Mouse (Mus musculus) right cerebral cortex, adult 2 months (tissue): ENCODE results near the gene 2310011J03Rik.

Experiments
- DNase-seq, 2 experiments: peaks; one replicate each; pipeline ENCODE4 v3.0.0; 2021 to 2022; ENCODE audit warnings: low spot score in 2 of 2

Gene 2310011J03Rik

DNA sequence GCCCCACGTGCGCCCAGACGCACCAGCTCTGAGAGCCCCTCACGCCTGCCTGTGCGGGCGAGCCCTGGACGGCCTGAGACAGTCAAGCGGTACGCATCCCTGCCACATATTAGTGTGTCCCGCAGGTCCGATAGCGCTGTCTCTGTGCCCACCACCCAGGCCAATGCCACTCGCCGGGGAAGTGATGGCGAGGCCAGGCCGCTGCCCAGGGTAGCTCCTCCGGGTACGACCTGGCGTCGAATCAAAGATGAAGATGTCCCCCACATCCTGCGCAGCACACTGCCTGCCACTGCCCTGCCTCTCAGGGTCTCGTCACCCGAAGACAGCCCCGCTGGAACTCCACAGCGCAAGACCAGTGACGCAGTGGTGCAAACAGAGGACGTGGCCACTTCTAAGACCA is 5.0 kb downstream of the 2310011J03Rik start:
- peak in 1 of 2 experiments; percentile 5 for DNase-seq

DNA sequence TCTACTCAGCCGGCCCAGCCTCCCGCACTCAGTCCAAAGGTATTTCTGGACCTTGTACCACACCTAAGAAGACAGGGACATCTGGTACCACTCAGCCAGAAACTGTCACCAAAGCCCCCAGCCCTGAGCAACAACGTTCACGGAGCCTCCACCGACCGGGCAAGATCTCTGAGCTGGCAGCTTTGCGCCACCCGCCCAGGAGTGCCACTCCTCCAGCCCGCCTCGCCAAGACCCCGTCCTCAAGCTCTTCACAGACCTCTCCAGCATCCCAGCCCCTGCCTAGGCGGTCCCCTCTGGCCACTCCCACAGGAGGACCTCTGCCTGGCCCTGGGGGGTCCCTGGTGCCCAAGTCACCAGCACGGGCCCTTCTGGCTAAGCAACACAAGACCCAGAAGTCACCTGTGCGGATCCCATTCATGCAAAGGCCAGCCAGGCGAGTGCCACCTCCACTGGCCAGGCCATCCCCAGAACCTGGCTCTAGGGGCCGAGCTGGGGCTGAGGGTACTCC is 5.8 kb downstream of the 2310011J03Rik start:
- peak in 1 of 2 experiments; percentile 2 for DNase-seq

DNA sequence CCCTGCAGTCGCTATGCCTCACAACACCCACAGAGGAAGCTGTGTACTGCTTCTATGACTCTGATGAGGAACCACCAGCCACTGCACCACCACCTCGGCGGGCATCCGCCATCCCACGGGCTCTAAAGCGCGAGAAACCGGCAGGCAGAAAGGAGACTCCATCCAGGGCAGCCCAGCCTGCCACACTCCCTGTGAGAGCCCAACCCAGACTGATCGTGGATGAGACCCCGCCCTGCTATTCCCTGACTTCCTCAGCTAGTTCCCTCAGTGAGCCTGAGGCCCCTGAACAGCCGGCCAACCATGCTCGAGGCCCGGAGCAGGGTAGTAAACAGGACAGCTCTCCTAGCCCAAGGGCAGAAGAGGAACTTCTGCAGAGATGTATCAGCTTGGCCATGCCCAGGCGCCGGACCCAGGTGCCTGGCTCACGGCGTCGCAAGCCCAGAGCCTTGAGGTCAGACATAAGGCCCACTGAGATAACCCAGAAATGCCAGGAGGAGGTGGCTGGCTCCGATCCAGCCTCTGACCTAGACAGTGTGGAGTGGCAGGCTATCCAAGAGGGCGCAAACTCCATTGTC is 6.6 kb downstream of the 2310011J03Rik start:
- DNase-seq = peak in 1 of 2 experiments; percentile 12

DNA sequence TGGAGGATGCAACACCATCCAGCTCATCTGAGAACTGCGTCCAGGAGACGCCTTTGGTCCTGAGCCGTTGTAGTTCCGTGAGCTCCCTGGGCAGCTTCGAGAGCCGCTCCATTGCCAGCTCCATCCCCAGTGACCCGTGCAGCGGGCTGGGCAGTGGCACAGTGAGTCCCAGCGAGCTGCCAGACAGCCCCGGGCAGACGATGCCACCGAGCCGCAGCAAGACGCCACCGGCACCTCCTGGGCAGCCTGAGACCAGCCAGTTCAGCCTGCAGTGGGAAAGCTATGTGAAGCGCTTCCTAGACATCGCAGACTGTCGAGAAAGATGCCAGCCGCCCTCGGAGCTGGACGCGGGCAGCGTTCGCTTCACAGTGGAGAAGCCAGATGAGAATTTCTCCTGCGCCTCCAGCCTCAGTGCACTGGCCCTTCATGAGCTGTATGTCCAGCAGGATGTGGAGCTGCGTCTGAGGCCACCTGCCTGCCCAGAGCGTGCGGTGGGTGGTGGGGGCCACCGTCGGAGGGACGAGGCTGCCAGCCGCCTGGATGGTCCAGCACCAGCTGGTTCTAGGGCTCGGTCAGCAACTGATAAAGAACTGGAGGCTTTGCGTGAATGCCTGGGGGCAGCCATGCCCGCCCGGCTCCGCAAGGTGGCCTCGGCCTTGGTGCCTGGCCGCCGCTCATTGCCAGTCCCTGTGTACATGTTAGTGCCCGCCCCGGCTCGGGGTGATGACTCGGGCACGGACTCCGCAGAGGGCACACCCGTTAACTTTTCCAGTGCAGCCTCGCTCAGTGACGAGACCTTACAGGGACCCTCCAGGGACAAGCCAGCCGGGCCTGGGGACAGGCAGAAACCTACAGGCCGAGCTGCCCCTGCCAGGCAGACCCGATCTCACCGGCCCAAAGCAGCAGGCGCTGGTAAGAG is 7.5 kb downstream of the 2310011J03Rik start:
- DNase-seq = no peak

DNA sequence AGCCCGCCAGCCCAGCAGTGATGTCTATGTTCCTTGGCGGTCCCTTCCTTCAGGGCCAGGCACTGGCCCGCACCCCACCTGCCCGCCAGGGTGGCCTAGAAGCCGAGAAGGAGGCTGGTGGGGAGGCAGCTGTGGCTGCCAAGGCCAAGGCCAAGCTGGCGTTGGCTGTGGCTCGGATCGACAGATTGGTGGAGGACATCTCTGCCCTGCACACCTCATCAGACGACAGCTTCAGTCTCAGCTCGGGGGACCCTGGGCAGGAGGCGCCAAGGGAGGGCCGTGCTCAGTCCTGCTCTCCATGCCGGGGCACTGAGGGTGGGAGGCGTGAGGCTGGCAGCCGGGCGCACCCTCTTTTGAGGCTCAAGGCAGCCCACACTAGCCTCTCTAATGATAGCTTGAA is 8.8 kb downstream of the 2310011J03Rik start:
- DNase-seq = no peak

DNA sequence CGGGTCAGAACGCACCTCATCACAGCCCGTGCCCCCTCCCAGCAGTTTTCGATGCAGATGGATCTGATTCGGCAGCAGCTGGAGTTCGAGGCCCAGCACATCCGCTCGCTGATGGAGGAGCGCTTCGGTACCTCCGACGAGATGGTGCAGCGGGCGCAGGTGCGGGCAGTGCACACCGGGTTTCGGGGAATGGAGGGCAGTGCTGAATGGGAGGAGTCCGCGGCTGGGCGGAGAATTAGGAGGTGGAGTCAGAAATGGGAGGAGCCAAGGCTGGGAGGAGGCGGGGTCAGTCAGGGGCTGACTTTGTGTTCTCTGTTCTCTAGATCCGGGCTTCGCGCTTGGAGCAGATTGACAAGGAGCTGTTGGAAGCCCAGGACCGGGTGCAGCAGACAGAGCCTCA is 15.5 kb downstream of the 2310011J03Rik start:
- DNase-seq = no peak

DNA sequence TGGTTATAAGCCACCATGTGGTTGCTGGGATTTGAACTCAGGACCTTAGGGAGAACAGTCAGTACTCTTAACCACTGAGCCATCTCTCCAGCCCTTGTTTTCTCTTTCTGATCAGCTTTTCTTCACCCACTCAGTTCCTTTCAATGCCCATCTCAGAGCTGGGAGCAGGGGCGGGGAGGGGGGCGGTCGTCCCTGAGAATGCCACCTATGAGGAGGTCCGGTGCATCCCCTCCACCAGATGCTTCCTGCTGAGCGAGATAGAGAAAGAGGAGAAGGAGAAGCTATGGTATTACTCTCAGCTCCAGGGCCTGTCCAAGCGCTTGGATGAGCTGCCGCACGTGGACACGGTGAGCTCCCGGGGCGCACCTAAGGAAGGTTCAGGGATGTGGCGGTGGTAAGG is 15.9 kb downstream of the 2310011J03Rik start:
- no peak for DNase-seq

DNA sequence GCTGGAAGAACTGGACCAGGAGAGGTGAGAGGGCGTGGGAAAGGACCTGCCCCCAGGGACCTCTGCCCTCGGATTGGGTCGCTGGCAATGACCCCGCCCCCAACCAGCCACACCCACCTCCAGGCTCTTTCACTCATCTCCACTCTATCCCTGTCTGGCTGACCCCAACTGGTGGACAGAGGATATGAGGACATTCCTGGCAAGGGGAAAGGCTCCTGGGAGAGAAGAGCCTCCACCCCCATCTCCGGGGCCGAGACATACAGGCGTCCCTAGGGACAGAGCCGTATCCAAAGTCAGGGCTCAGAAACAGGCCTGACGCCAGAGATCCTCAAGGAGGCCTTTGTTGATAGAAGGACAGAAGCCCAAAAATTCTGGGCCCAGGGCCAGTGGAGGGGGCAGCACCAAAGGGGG is 17.9 kb downstream of the 2310011J03Rik start:
- no peak for DNase-seq

DNA sequence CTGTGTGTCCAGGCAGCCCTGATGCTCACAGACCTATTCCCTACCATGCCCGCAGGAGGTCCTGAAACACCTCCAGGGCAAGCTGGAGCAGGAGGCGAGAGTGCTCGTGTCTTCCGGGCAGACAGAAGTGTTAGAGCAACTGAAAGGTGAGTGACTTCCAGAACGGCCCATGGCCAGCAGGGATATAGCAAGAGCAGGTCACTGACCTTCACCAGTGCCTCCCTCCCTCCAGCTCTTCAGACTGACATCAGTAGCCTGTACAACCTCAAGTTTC is 18.3 kb downstream of the 2310011J03Rik start:
- no peak for DNase-seq

DNA sequence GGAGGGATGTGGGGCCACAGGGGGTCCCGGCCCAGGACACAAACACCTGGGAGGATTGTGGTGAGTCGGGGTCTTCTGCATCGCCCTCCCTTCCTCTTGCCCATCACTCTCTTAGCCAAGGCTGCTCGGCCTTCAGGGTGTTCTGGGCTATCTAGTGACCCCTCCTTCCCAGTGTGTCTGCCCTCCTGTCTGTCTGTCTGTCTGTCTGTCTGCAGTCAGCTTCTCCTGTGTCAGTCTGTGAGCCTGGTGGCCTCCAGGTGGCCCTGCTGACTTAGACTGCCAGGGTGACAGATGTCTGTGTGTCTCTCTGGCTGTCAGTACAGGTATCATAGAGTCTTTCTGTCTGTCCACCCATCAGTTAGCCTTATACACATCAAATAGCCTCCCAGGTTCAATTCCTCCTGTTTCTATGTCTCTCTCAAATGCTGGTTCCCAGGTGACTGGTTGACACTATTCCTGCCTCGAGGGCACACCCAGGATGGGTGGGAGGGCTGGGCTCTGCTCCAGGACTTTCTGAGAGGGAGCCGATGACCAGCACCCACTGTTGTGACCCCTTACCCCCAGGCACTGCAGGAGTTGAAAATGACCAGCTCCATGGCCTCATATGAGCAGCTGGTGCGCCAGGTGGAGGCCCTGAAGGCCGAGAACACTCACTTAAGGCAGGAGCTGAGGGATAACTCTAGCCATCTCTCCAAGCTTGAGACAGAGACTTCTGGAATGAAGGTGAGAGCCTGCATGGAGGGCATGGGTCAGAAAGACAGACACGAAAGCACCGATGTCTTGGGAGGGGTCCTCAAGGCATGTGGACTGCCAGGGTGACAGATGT is 18.9 kb downstream of the 2310011J03Rik start:
- no peak for DNase-seq

DNA sequence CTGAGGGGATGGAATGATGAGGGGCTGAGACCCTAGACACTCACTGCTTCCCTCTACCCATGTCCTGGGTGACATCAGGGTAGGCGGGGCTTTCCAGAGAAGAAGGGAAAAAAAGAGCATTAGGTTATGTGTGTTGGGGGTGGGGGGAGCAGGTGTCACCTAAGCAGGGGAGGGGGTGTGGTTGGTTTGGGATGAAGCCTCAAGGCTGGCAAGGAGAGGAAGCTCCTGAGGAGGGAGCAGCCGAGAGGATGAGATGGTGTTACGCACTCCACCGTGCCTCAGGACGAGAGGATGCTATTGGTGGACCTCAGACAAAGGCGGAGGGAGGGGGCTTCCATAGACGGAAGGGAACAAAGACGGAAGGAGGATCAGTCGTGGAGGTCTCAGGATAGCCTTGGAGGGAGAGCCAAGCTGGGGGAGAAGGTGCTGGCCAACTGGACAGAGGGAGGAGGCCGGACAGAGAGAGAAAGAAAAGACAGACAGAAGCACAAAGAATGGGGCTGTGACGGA is 19.6 kb downstream of the 2310011J03Rik start:
- no peak for DNase-seq

DNA sequence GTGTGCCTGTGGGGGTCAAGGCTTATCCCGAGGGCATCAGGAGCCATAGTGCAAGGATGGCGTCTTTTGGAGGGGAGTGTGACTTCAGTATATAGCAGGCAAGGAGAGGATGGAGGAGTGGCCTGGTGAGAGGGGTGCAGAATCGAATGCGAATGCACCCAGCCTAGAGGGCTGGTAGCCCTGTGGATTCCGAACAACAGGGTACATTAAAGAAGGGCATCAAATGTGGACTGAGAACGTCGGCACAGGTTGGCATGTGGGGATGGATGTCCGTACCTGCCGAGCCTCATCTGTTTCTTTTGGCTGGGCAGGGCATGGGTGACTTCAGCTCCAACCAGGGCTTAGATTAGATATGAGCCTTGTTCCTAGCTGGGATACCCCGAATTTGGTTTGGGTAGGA is 20.5 kb downstream of the 2310011J03Rik start:
- no peak for DNase-seq

DNA sequence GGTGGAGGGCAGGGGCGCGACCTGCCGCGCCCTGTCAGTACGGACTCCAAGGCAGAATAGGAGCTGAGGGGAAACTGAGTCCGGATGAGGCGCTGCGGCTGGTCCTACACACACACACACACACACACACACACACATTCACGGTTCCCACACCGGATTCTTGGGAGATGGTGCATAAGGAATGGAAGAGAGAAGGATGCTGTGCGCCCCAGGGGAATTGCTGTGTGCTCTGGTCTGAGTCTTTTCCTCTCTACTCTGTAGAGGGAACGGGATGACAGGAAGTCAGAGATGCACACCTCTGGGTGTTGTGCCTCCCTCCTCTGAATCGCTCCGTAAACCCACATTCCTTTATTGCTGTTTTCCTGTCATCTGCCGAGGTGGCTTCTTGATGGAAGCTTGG is 21.0 kb downstream of the 2310011J03Rik start:
- DNase-seq = no peak

DNA sequence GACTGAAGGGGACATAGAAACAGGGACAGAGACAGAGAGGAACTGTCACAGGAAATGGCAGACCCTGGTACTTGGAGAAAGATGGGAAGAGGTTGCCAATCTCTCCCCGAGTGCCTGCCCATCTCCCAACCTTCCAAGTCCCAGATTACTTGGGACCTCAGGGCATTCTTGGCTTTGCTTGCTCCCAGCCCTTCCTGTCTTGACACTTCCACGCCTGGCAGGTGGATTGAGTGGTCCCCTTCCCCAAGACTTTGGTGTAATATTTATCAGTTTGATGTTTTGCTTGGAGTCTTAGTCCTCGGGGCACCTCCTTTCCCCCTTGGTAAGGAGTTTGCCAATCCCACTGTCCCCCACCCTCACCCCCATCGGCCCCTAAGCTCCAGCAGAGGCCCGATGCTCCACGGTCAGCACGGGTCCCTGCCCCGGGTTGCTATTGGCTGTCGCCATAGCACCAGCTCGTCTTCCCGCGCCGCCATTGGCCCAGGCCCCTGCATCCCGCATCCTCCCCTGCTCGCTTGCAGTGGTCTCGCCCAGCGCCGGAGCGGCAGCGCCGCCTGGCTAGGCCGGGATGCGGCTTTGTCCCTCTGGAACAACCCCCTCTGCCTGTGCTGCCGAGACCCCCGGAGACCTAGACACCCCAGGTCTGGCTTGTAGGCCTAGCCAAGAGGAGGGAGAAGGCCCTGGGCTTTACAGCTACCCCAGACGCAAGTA is 21.6 kb downstream of the 2310011J03Rik start:
- peak; percentile 91 to 94 for DNase-seq

DNA sequence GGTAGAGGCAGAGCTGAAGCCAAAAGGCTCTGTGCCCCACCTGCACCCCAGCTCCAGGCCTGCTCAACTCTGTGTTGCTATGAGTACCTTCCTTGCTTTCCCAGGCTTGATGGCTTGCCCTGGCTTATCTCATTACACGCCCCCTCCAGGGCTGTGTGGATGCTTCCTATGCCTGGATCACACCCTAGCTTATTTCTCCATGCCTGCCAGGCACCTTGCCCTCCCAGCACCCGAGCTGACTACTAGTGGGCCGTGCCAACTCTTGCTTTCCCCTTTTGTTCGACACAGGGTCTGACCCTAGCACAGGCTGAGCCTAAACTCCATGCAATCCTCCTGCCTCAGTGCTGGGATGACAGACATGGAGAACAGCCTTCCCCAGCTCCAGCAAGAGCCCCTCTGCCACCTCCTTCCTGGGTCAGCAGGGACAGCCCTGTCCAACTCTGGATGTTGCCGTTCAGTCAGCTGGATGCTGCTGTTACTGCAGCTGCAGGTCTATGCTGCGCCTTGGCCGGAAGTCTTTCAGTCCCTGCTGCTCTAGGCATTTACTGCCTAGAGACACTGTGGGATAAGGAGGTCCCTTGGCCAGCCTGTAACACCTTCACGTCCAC is 22.7 kb downstream of the 2310011J03Rik start:
- DNase-seq = no peak

DNA sequence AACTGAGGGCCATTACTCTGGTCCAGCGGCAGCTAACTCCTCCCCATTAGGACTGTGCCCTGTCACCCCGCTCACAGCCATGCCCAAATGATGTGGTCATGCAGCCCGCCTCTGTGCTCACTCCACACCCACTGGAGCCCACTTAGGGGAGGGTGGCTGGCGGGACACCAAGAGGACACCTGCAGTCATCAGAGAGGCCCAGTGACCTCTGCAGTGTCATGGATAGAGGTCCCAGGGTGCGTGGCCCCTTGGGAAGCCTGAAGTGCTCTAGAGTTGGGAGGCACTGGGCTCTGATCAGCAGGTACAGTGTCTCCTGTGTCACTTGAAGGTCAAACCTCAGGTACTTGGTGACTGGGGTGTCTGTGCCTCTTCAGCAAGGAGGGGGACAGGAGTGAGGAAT is 23.5 kb downstream of the 2310011J03Rik start:
- no peak for DNase-seq

DNA sequence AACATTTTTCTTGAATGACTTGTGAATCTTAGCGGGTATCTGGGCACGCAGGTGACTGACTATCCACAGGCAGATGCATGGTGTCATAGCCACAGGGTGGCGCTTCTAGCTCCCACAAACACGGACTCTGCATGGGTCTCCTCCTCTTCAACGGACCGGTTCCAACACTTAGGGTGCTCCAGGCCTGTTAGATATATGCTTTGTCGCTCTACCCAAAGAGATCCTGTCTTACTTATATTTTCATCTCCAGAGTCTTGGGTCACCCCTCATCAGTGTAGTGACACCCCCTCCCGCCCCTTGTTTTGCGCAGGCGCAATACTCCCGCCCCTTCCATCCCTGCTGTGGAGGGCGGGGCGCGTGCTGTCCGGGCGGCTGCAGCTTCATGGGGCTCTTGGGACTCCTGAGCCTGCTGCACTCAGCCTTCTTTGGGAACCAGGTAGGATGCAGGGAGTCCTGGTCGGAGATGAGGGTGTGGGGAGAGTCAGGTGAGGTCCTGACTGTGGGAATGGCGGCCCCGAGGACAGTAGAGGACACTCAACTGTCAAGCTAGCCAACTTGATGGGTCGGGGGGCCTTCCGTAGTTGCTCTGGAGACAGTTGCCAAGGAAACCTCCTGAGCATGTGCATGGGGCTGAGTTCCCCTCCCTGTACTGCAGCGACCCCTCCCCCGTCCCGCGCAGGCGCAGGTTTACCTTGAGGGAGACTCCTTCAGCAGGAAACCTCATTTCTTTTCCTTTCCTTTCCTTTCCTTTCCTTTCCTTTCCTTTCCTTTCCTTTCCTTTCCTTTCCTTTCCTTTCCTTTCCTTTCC is 24.5 kb downstream of the 2310011J03Rik start, which contains the start of gene Apc2:
Gene Apc2, plus strand, starts transcription at position 360 of the 808 bp plus-strand sequence.
- peak; percentile 78 to 88 for DNase-seq

DNA sequence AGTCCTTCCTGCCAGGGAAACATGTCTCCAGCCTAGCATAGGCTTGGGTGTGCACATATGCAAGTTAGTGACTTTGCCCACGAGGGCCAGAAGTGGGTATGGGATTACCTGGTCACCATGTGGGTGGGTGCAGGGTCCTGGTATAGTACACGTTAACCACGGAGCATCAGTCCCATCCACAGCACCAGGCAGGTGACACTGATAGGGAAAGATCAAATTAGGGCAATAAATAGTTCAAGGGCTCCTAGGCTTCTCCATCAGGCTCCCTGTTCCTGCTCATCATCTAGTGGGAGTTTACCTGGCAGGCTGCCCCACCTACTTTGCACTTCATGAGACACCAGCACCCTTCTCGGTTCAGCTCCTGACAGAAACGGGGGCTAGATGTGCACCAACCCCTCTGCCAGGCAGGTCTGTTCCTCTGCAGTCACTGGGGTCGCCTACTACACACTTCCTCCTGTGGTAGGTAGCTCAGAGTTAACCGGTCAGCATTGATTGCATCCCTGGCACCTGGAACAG is 25.5 kb downstream of the 2310011J03Rik start:
- DNase-seq = peak in 1 of 2 experiments; percentile 18

DNA sequence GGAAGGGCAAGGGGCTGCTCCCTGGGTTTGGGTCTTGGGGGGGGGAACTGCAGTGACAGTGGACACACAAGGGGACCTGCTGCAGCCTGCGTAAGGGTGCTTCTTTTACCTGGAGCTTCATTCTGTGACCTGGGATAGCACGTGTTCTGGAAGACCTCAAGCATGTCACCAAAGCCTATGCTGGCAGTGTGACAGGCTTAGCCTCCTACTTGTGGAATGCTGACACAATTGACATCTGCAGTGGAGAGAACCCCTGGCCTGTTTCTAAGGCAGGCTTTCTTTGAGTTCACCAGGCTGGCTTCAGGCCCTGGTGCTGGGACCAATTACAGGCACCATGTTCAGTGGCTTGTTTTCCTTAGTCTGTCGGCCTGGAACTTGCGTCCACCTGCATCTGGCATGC is 26.0 kb downstream of the 2310011J03Rik start:
- no peak for DNase-seq

DNA sequence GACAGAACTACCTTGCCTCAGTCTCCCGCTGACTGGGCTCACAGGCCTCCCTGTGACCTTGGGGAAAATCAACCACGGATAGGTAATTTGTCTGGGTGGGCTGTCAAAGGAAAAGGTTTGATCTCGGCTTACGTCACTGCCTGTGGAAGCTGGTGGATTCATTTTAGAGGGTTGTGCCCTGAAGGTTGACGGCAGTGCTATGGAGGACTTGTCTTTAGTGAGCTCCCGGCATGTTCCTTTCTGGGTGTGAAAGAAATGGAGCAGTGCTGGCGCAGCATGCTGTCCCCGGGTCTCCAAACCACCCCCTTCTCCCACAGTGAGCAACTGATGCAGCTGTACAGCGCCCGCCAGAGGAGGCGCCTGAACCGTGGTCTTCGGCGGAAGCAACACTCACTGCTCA is 27.0 kb downstream of the 2310011J03Rik start:
- peak in 1 of 2 experiments; percentile 35 for DNase-seq
